Mouse (Mus musculus): ENCODE measurements at regions not wholly inside any gene's neighbourhood (a gene's known extent, or its start where the extent isn't known, plus 50 kb on each side); places are given as distances from the start of the nearest gene placed in this dataset.

- TF ChIP-seq POLR2A (IDR thresholded peaks at IDR 0.05; ENCODE audit: control insufficient read depth, extremely low read depth, insufficient read depth, low read length, poor library complexity) (no peak), CTCF (IDR thresholded peaks at IDR 0.05; ENCODE audit: borderline replicate concordance, control insufficient read depth, extremely low read depth, insufficient read depth, low read length, poor library complexity) (no peak)
These were observed 601.4 kb upstream of the Nr5a2 start for GRCm38 (mm10) chr1:137561686-137562085.

Measured in thymus, adult 2 months (tissue).